Mouse (Mus musculus): ENCODE results near the gene Cds1.

DNA sequence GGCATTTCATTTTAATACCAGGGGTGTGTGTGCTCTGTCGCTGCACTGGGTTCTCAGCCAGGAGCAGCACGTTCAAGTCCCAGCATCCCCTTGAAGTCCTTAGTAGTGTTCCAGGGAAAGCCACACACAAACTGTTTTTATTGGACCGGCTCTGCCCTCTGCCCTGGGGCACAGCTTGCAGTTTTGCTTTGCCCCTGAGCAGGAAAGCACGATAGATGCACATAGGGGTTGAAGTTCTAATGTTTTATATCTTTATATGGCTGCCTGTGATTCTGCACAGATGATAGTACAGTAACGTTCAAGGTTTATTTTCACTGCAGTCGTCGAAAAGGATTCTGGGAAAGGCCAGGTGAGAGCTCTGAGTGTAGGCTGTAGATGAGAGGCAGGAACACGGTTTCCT, 65.2 kb downstream of the Cds1 start:
- TF ChIP-seq CTCF (IDR thresholded peaks at IDR 0.05; ENCODE audit: low read depth, low read length) (no peak), POLR2A (IDR thresholded peaks at IDR 0.05; ENCODE audit: extremely low read depth, insufficient read depth, low read length) (no peak)

Data from liver, adult 2 months (tissue).